In genomic region chr5:53377698-53378097, GRCm38 (mm10) we compare ENCODE assay signal across 15 mouse cellular contexts.
DNase-seq lines count a peak whose midpoint lies in the region; ATAC-seq and TF ChIP-seq lines count a peak whose summit lies in the region.
"Had no signal": no experiment of that assay in that cellular context is flagged by ENCODE, and none has a peak within 500 bp of the region (broad histone marks: within the 10 kb centered on the region; RNA-seq: fewer than 3 reads in every experiment).

No protein-coding gene starts in this region.

- dilution Hi-C loops in CH12.LX (cut with MboI; ENCODE audit: extremely low pct_ligation_motif_present, extremely low pct_unique_long_range_greater_than_20kb, low sequenced_read_pairs), result no loop called here

- H3K4me2 ChIP-seq in CH12.LX (ENCODE audit: insufficient read depth, low read depth, poor library complexity, severe bottlenecking), result no peak overlapping the region
- no peak overlapping the region for H3K4me2 ChIP-seq in intestine, postnatal 0 days (replicated peaks; ENCODE audit: low read depth)
- H3K4me2 ChIP-seq: hindbrain, embryonic 13.5 days had no signal

- in situ Hi-C loops in CH12.LX (cut with MboI; ENCODE audit: low pct_ligation_motif_present, low pct_unique_long_range_greater_than_20kb, low sequenced_read_pairs), result no loop called here

- H3K27me3 ChIP-seq in CH12.LX (replicated peaks), result no peaks in the 10 kb centered on the region
- no peaks in the 10 kb centered on the region; the same call in 1 of the 2 replicates for H3K27me3 ChIP-seq in intestine, postnatal 0 days (replicated peaks; ENCODE audit: control insufficient read depth, insufficient read depth, low read length)
- H3K27me3 ChIP-seq: hindbrain, embryonic 13.5 days; megakaryocyte, embryonic 14.5 days had no signal

- no peaks in the 10 kb centered on the region for H3K79me2 ChIP-seq in CH12.LX (replicated peaks; ENCODE audit: control insufficient read depth, extremely low read depth, insufficient read depth, poor library complexity, severe bottlenecking)

- ATAC-seq in intestine, postnatal 0 days, result no peak
- ATAC-seq: forebrain, embryonic 14.5 days had no signal

- TF ChIP-seq CTCF in CH12.LX (conservative IDR thresholded peaks at IDR 0.05 in 1 of 2, IDR thresholded peaks at IDR 0.05 in 1 of 2; ENCODE audit: low read depth in 2 of 2, low read length in 2 of 2), result peak; percentile 12 to 57; a peak in 2 of 4 replicates
- peak; percentile 34 for TF ChIP-seq CTCF in intestine, postnatal 0 days (IDR thresholded peaks at IDR 0.05; ENCODE audit: low read depth)
- no peak for TF ChIP-seq CTCF in layer of hippocampus, adult 2 months (conservative IDR thresholded peaks at IDR 0.05)

- H3K9ac ChIP-seq in CH12.LX (ENCODE audit: insufficient read depth, low read depth), result no peak overlapping the region
- no peak overlapping the region for H3K9ac ChIP-seq in intestine, postnatal 0 days (ENCODE audit: low read depth, low read length)
- H3K9ac ChIP-seq: hindbrain, embryonic 13.5 days had no signal

- WGBS in intestine, postnatal 0 days, result 88% methylated on average over 2 of the region's 2 CpGs

- TF ChIP-seq RAD21 in CH12.LX (IDR thresholded peaks at IDR 0.05; ENCODE audit: low read depth, low read length), result peak; percentile 44

- H3K36me3 ChIP-seq in CH12.LX (replicated peaks in 1 of 2; ENCODE audit: control insufficient read depth in 1 of 2, insufficient read depth in 1 of 2, low read length in 1 of 2), result no peaks in the 10 kb centered on the region
- no peaks in the 10 kb centered on the region for H3K36me3 ChIP-seq in intestine, postnatal 0 days (ENCODE audit: control insufficient read depth, insufficient read depth)
- H3K36me3 ChIP-seq: hindbrain, embryonic 13.5 days had no signal

- H3K9me3 ChIP-seq in CH12.LX (replicated peaks; ENCODE audit: low read length), result no peaks in the 10 kb centered on the region
- no peaks in the 10 kb centered on the region for H3K9me3 ChIP-seq in intestine, postnatal 0 days (ENCODE audit: control insufficient read depth)
- H3K9me3 ChIP-seq: hindbrain, embryonic 13.5 days; megakaryocyte, embryonic 14.5 days had no signal

- peaks cover 35 to 66% of the 10 kb centered on the region in 2 experiments for H3K4me1 ChIP-seq in CH12.LX (ENCODE audit: control insufficient read depth in 1 of 2, insufficient read depth in 2 of 2)
- H3K4me1 ChIP-seq in brown adipose tissue, adult 24 weeks (ENCODE audit: control insufficient read depth, insufficient read depth, insufficient read length, low read length), result 0 out of 2 replicates have a peak, but pooled peaks cover 2% of the 10 kb centered on the region
- H3K4me1 ChIP-seq in intestine, postnatal 0 days (replicated peaks; ENCODE audit: control insufficient read depth, insufficient read depth, low read length), result 0 out of 2 replicates have a peak, but pooled peaks cover 2% of the 10 kb centered on the region
- H3K4me1 ChIP-seq: hindbrain, embryonic 13.5 days had no signal

- H3K27ac ChIP-seq in CH12.LX (ENCODE audit: insufficient read depth, low read depth), result no peak overlapping the region
- peak overlapping the region; percentile 87 for H3K27ac ChIP-seq in brown adipose tissue, adult 24 weeks (replicated peaks; ENCODE audit: low read depth, low read length)
- H3K27ac ChIP-seq in intestine, postnatal 0 days (ENCODE audit: low read depth, low read length), result no peak overlapping the region
- no peak overlapping the region for H3K27ac ChIP-seq in layer of hippocampus, adult 2 months
- H3K27ac ChIP-seq: hindbrain, embryonic 13.5 days had no signal

- H3K4me3 ChIP-seq in CH12.LX (replicated peaks in 1 of 3; ENCODE audit: low read depth in 2 of 3, low read length in 2 of 3, poor library complexity in 1 of 3), result no peak overlapping the region
- H3K4me3 ChIP-seq in brown adipose tissue, adult 24 weeks (ENCODE audit: insufficient read depth, low read depth, low read length), result no peak overlapping the region
- H3K4me3 ChIP-seq in intestine, postnatal 0 days (ENCODE audit: low read depth, low read length), result no peak overlapping the region
- no peak overlapping the region for H3K4me3 ChIP-seq in layer of hippocampus, adult 2 months
- H3K4me3 ChIP-seq: hindbrain, embryonic 13.5 days; megakaryocyte, embryonic 14.5 days had no signal

- peak; percentile 36 for DNase-seq in gastrocnemius, adult 18-20 months (ENCODE audit: low spot score)
- no peak for DNase-seq in gastrocnemius, postnatal 10 days
- DNase-seq in CH12.LX (ENCODE audit: extremely low read depth), result no peak
- no peak for DNase-seq in layer of hippocampus, adult 2 months (ENCODE audit: low spot score in 2 of 2)
- no peak for DNase-seq in ovary, postnatal 36 days (ENCODE audit: low spot score)
- DNase-seq in ovary, postnatal 14 days (ENCODE audit: low spot score), result no peak
- DNase-seq: adrenal gland, adult 2 months; cerebellum, adult 8-10 months; kidney, adult 2 months; right cerebral cortex, adult 18-20 months had no signal

- TF ChIP-seq POLR2A in CH12.LX (IDR thresholded peaks at IDR 0.05; ENCODE audit: low read depth, low read length), result no peak

- TF ChIP-seq EP300 in CH12.LX (IDR thresholded peaks at IDR 0.05; ENCODE audit: low read length), result no peak

TF ChIP-seq in CH12.LX, 34 proteins besides CTCF, POLR2A, EP300 and RAD21:
- TF ChIP-seq MEF2A (IDR thresholded peaks at IDR 0.05; ENCODE audit: borderline replicate concordance, low read depth, low read length) (no peak), SMC3 (IDR thresholded peaks at IDR 0.05; ENCODE audit: low read depth, low read length) (peak; percentile 22)
